Mouse (Mus musculus): Measurements from ENCODE around the gene Epha2.

DNA sequence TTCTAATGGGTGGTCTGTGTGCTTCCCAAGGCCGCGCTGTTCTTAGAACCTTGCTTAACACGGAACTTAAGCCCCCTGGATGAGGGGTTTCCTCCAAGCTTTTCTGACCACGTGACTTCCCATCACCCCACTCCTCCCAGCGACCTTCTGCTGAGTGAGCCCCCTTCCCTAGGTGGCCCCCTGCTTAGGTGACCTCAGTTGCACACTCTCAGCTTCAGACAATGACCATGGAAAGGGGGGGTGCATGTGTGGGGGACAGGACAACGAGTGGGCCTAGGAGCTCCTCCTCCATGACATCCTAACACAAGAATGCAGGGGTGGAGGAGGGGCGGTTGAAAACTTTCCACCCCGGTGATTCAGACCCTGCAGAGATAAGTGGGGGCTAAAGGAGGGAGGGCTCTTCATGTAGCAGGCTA is 9.2 kb downstream of the Epha2 start:
- no peak for TF ChIP-seq CTCF (IDR thresholded peaks at IDR 0.05)
- TF ChIP-seq EP300 (IDR thresholded peaks at IDR 0.05) = peak; percentile 71

Data from lung, postnatal 0 days (tissue).